In the genomic region with DNA sequence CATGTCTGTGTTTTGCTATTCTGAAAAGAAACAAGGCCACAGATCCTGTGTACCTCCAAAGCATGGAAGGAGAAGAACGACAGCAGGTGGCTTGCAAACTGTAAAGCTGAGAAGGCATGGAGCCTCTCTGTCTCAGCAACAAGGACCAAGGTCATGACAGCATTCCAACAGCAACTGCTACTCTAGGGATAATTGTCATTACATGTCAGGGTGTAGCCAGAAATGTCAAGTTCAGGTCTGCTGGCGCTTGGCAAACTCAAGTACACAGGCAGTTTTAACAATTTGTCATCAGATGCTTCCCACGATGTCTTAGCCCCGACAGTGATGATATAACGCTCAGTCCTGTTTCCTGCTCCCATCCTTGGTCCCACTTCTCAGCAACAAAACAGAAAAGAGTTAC, we compare ENCODE assay signal across 25 mouse cellular contexts.
"Had no signal": no experiment of that assay in that cellular context is flagged by ENCODE, and none has a peak within 500 bp of the region (broad histone marks: within the 10 kb centered on the region; RNA-seq: fewer than 3 reads in every experiment).

No protein-coding gene starts in this region.

- H3K36me3 ChIP-seq: heart, embryonic 10.5 days; heart, embryonic 12.5 days; hindbrain, embryonic 10.5 days; hindbrain, embryonic 12.5 days; kidney, embryonic 15.5 days; limb, embryonic 12.5 days; liver, embryonic 12.5 days had no signal

- DNase-seq: gastrocnemius, adult 2 months; gastrocnemius, postnatal 10 days; gastrocnemius, postnatal 25 days; heart, adult 18-20 months; heart, postnatal 10 days; heart, postnatal 4 days; kidney, adult 11 months; kidney, adult 9 months; kidney, postnatal 14 days; kidney, postnatal 36 days; layer of hippocampus, adult 9-11 months; layer of hippocampus, postnatal 36 days; left cerebral cortex, postnatal 4 days had no signal

- H3K9me3 ChIP-seq: heart, embryonic 10.5 days; heart, embryonic 12.5 days; hindbrain, embryonic 12.5 days; kidney, embryonic 15.5 days; limb, embryonic 12.5 days; liver, embryonic 12.5 days had no signal

- H3K27me3 ChIP-seq: heart, embryonic 12.5 days; hindbrain, embryonic 12.5 days; kidney, embryonic 15.5 days; limb, embryonic 12.5 days; liver, embryonic 12.5 days had no signal

- H3K9ac ChIP-seq: heart, embryonic 12.5 days; hindbrain, embryonic 12.5 days; hindbrain, embryonic 14.5 days; kidney, embryonic 15.5 days; limb, embryonic 12.5 days; liver, embryonic 12.5 days; liver, embryonic 14.5 days had no signal

- ATAC-seq: hindbrain, embryonic 16.5 days; intestine, embryonic 16.5 days; liver, embryonic 12.5 days had no signal

- H3K4me2 ChIP-seq: heart, embryonic 12.5 days; hindbrain, embryonic 12.5 days; hindbrain, embryonic 14.5 days; kidney, embryonic 15.5 days; limb, embryonic 12.5 days; liver, embryonic 12.5 days had no signal

- H3K4me3 ChIP-seq: gastrocnemius, adult 2 months; heart, embryonic 10.5 days; heart, embryonic 12.5 days; hindbrain, embryonic 10.5 days; hindbrain, embryonic 12.5 days; kidney, embryonic 15.5 days; limb, embryonic 12.5 days; liver, embryonic 12.5 days had no signal

- H3K27ac ChIP-seq: gastrocnemius, adult 2 months; heart, embryonic 10.5 days; hindbrain, embryonic 10.5 days; hindbrain, embryonic 12.5 days; hindbrain, embryonic 14.5 days; kidney, embryonic 15.5 days; kidney, postnatal 0 days; limb, embryonic 12.5 days; liver, embryonic 12.5 days; liver, embryonic 14.5 days had no signal
